Mouse (Mus musculus): ENCODE measurements at regions not wholly inside any gene's neighbourhood (a gene's known extent, or its start where the extent isn't known, plus 50 kb on each side); places are given as distances from the start of the nearest gene placed in this dataset.

DNA sequence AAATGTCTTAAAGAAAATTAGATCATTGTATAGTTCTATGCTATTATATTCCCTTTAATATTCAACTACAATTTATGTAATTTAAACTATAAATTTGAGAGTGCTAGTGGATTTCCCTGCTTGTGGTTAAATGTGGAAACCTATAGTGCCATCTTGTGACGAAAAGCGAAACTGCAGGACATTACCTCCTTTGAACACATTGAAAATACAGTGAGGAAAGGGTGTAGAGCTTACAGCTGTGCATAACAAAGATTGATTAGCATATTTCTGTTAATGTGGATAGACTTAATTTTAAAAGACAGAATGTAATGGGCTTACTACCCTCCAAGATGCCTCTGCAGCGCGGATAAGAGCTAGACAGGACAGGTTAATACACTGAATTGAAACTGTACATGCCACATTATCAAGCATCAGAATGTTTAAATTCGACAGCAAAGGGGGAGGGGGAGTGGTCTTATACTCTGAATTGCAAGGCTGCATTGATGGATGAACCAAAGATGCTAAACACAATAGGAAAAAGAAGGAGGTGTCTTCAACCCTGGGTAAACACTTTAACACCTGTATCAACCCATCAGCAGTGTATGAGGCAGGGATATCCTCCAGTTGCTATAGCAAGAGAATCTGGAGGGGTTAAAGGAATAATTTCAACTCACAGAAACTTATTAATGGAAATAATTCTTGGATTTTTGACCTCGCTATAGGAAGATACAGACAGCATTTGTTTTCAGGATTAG, 101.3 kb upstream of the Tdrd3 start:
- Histone ChIP-seq H3K4me3 (replicated peaks; ENCODE audit: low read length) (no peak overlapping the region), H3K4me2 (ENCODE audit: low read length) (0 out of 2 replicates have a peak overlapping the region, but pooled peaks have one; percentile 3), H3K9me3 (ENCODE audit: control insufficient read depth, low read length) (peaks cover 3% of the 10 kb centered on the region; the same call in 1 of the 2 replicates), H3K27me3 (replicated peaks; ENCODE audit: control insufficient read depth, insufficient read depth, low read length) (no peaks in the 10 kb centered on the region), H3K9ac (replicated peaks; ENCODE audit: low read depth, low read length) (no peak overlapping the region), H3K36me3 (ENCODE audit: control insufficient read depth, insufficient read depth) (no peaks in the 10 kb centered on the region), H3K4me1 (replicated peaks; ENCODE audit: control insufficient read depth, insufficient read depth, low read length) (0 out of 2 replicates have a peak, but pooled peaks cover 3% of the 10 kb centered on the region), H3K27ac (ENCODE audit: low read length) (no peak overlapping the region)
- peak; percentile 88 for ATAC-seq
- 23% methylated on average over 6 of the region's 6 CpGs for WGBS

DNA sequence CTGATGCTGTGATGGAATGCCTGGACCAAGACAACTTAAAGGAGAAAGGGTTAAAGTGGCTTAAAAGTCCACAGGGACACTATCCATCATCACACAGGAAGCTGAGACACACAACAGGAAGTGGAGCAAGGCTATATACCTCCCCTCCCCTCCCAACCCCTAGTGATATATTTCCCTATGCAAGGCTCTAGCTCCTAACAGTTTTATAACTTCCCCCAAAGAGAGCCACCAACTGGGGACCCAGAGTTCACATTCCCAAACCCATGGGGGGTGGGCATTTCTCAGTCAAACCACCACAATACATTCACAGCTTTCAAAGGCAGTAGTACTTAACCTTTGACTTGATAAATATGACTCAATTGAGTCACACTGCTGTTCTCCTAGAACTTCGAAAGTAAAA, 88.6 kb upstream of the Tdrd3 start:
- no peak for ATAC-seq

DNA sequence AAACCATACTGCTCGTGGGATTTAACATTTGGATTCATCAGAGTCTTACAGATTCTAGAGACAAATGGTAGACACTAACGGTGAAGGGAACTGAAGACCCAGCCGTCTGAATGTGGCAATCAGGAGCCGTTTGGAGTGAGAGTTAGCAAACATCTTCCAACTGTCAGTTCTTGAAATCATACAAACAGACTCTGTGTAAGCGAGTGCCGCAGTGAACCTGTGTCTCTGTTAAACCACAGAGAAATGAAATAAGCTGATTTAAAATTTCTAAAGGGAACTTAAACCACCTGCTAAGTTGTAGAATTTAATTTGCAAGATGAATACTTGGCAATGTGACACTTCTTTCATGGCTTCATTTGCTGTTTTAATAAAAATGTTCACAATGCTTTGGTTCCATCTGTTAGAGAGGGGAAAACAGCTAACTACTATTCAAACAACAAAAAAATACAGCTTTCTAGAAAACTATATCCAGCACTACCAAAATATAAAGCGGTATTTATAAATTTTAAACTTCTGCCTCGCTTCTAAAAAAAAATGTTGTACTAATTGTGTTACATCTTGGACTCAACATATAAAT, 78.4 kb upstream of the Tdrd3 start:
- H3K4me1 ChIP-seq (replicated peaks; ENCODE audit: control insufficient read depth, insufficient read depth, low read length), result peaks cover 8% of the 10 kb centered on the region
- no peak overlapping the region for H3K4me2 ChIP-seq (ENCODE audit: low read length)
- no peaks in the 10 kb centered on the region for H3K36me3 ChIP-seq (ENCODE audit: control insufficient read depth, insufficient read depth)
- H3K4me3 ChIP-seq (replicated peaks; ENCODE audit: low read length), result no peak overlapping the region
- no peak overlapping the region for H3K27ac ChIP-seq (ENCODE audit: low read length)
- H3K9ac ChIP-seq (replicated peaks; ENCODE audit: low read depth, low read length), result no peak overlapping the region
- WGBS, result 48% methylated on average over 8 of the region's 8 CpGs
- peak; percentile 92 for ATAC-seq
- no peaks in the 10 kb centered on the region for H3K27me3 ChIP-seq (replicated peaks; ENCODE audit: control insufficient read depth, insufficient read depth, low read length)
- H3K9me3 ChIP-seq (ENCODE audit: control insufficient read depth, low read length), result no peaks in the 10 kb centered on the region

More for the DNA sequence above, 88.6 kb upstream of the Tdrd3 start:
- Histone ChIP-seq H3K4me3 (replicated peaks; ENCODE audit: low read length) (no peak overlapping the region), H3K27me3 (replicated peaks; ENCODE audit: control insufficient read depth, insufficient read depth, low read length) (no peaks in the 10 kb centered on the region), H3K9me3 (ENCODE audit: control insufficient read depth, low read length) (no peaks in the 10 kb centered on the region), H3K4me1 (replicated peaks; ENCODE audit: control insufficient read depth, insufficient read depth, low read length) (no peaks in the 10 kb centered on the region), H3K9ac (replicated peaks; ENCODE audit: low read depth, low read length) (no peak overlapping the region), H3K27ac (ENCODE audit: low read length) (no peak overlapping the region), H3K4me2 (ENCODE audit: low read length) (no peak overlapping the region), H3K36me3 (ENCODE audit: control insufficient read depth, insufficient read depth) (no peaks in the 10 kb centered on the region)
- WGBS, result 35% methylated on average over 1 of the region's 1 CpGs

DNA sequence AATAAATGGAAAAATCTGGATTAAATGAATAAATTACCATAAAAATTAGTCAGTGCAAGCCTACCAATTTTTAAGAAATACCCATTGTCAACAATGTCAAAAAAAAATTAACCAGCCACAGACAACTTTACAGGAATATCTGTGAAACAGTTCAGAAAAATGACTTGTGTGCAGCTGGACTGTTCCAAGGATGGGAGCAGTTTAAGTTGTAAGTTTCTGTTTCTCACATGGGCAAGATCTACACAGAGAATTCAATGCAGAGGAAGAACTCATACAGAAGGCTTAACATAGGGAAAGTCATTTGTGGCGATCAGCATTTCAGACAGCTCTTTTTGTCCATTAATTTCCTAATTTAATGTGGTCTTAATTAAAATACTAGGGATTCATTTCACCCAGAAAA, 71.9 kb upstream of the Tdrd3 start:
- no peak overlapping the region for H3K9ac ChIP-seq (replicated peaks; ENCODE audit: low read depth, low read length)
- ATAC-seq, result peak; percentile 38; the same call in 1 of the 2 replicates
- no peak overlapping the region for H3K4me2 ChIP-seq (ENCODE audit: low read length)
- no peaks in the 10 kb centered on the region for H3K4me1 ChIP-seq (replicated peaks; ENCODE audit: control insufficient read depth, insufficient read depth, low read length)
- H3K27ac ChIP-seq (ENCODE audit: low read length), result no peak overlapping the region
- no peak overlapping the region for H3K4me3 ChIP-seq (replicated peaks; ENCODE audit: low read length)
- no peaks in the 10 kb centered on the region for H3K9me3 ChIP-seq (ENCODE audit: control insufficient read depth, low read length)
- WGBS, result 59% methylated on average over 1 of the region's 1 CpGs
- H3K36me3 ChIP-seq (ENCODE audit: control insufficient read depth, insufficient read depth), result no peaks in the 10 kb centered on the region
- H3K27me3 ChIP-seq (replicated peaks; ENCODE audit: control insufficient read depth, insufficient read depth, low read length), result no peaks in the 10 kb centered on the region

DNA sequence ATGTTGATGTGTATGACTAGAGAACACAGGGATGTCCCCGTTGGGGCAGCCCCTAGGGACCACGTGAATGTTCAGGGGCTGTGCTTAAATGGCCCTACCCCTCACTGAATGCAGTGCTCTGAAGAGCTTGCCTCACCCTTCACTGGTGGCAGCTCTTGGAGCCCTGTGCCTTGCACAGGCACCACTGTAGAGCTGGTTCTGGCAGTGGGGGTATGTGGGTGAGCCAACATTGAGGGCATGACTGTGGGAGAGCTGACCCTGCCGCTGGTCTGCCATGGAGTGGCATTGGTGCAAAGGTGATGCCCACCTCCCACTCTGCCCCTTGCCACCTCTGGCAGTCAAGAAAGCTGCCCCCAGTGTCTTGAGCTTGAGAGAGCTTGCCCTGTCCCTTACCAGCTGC, 69.6 kb upstream of the Tdrd3 start:
- Histone ChIP-seq H3K4me3 (replicated peaks; ENCODE audit: low read length) (no peak overlapping the region), H3K9me3 (ENCODE audit: control insufficient read depth, low read length) (no peaks in the 10 kb centered on the region), H3K4me1 (replicated peaks; ENCODE audit: control insufficient read depth, insufficient read depth, low read length) (no peaks in the 10 kb centered on the region), H3K36me3 (ENCODE audit: control insufficient read depth, insufficient read depth) (no peaks in the 10 kb centered on the region), H3K9ac (replicated peaks; ENCODE audit: low read depth, low read length) (no peak overlapping the region), H3K4me2 (ENCODE audit: low read length) (no peak overlapping the region), H3K27me3 (replicated peaks; ENCODE audit: control insufficient read depth, insufficient read depth, low read length) (no peaks in the 10 kb centered on the region), H3K27ac (ENCODE audit: low read length) (no peak overlapping the region)
- no peak for ATAC-seq
- WGBS, result 87% methylated on average over 3 of the region's 3 CpGs

DNA sequence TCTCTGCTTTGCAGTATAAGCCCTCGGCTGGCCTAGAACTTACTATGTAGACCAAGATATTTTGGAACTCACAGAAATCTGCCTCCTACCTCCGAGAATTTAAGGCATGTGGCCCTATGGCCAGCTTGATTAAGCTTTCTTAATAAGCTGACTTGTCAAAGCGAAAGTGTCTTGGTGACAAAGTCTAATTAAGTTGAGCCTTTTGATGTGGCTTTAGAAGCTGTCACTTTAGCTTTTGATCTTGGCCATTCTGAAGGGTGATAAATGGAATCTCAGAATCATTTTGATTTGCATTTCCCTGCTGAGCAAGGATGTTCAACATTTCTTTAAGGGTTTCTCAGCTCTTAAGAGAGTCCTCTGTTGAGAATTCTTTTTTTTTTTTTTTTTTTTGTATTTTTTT, 67.6 kb upstream of the Tdrd3 start:
- no peaks in the 10 kb centered on the region for H3K4me1 ChIP-seq (replicated peaks; ENCODE audit: control insufficient read depth, insufficient read depth, low read length)
- no peak overlapping the region for H3K4me2 ChIP-seq (ENCODE audit: low read length)
- H3K36me3 ChIP-seq (ENCODE audit: control insufficient read depth, insufficient read depth), result no peaks in the 10 kb centered on the region
- no peaks in the 10 kb centered on the region for H3K9me3 ChIP-seq (ENCODE audit: control insufficient read depth, low read length)
- no peak overlapping the region for H3K27ac ChIP-seq (ENCODE audit: low read length)
- no peak overlapping the region for H3K4me3 ChIP-seq (replicated peaks; ENCODE audit: low read length)
- no peak for ATAC-seq
- WGBS, result 59% methylated on average over 3 of the region's 3 CpGs
- no peak overlapping the region for H3K9ac ChIP-seq (replicated peaks; ENCODE audit: low read depth, low read length)
- no peaks in the 10 kb centered on the region for H3K27me3 ChIP-seq (replicated peaks; ENCODE audit: control insufficient read depth, insufficient read depth, low read length)

DNA sequence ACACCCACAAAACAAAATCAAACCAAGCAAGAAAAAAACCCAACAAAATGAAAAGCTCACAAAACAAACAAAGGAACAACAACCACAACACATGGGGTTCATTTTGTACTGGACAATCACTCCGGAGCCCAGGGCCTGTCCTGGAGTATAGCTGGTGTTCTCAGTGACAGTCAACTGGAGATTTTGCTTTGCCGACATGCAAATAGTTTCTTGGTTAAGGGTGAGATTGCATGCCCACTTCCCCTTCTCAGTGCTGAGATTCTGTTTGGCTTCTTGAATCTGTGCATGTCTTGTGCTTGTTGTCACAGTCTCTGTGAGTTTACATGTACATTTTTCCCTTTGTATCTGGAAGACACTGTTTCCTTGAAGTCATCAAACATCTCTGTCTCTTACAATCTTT, 50.6 kb upstream of the Tdrd3 start:
- Histone ChIP-seq H3K27ac (ENCODE audit: low read length) (no peak overlapping the region), H3K4me1 (replicated peaks; ENCODE audit: control insufficient read depth, insufficient read depth, low read length) (no peaks in the 10 kb centered on the region), H3K4me2 (ENCODE audit: low read length) (no peak overlapping the region), H3K9ac (replicated peaks; ENCODE audit: low read depth, low read length) (no peak overlapping the region), H3K27me3 (replicated peaks; ENCODE audit: control insufficient read depth, insufficient read depth, low read length) (no peaks in the 10 kb centered on the region), H3K36me3 (ENCODE audit: control insufficient read depth, insufficient read depth) (no peaks in the 10 kb centered on the region), H3K9me3 (ENCODE audit: control insufficient read depth, low read length) (no peaks in the 10 kb centered on the region), H3K4me3 (replicated peaks; ENCODE audit: low read length) (no peak overlapping the region)
- WGBS, result 88% methylated on average over 2 of the region's 2 CpGs
- no peak for ATAC-seq
